10 mouse cellular contexts compared by ENCODE assay signal in the genomic region with DNA sequence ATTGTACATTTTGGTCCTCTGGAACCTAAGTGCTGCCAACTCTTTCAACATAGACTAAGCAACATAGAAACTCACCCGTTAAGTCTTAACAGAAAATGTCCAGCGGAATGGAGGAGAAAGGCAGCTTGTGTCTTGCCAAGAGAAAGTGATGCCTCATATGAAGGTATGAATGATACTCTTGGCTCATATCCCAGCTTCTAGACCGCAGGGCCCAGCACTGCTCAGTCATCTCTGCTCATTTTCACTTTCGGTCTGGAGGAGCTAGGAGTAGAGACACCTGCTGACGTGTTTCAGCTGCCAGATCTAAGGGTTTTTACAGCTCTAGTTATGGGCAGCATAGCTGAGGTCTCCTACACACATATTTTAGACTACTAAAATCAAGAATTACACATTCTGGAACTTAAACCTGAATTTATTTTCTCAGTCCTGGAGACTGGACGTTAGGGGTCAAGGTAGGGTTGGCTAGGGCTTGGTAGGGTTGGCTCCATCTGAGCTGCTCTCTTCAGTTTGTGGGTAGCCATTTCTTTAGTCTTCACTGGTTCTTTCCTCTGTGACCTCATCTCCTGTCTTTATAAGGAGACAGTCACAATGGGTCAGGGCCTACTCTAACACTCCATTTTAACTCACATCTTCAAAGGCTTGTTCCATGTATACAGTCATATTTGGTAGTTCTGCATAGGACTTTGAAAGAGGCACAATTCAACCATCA.
DNase-seq lines count a peak whose midpoint lies in the region; ATAC-seq and TF ChIP-seq lines count a peak whose summit lies in the region.
"Had no signal": no experiment of that assay in that cellular context is flagged by ENCODE, and none has a peak within 500 bp of the region (broad histone marks: within the 10 kb centered on the region; RNA-seq: fewer than 3 reads in every experiment).

No protein-coding gene starts in this region.

- intact Hi-C loops in gastrocnemius, adult 2 months (cut with DNase I), result loop anchor here (10.0 kb wide), 1 partner anchor 165 kb away; no protein-coding TSS in a partner anchor
- intact Hi-C loops in gastrocnemius, postnatal 36 days (cut with DNase I), result loop anchor here (10.0 kb wide), 2 partner anchors 165 to 325 kb away; no protein-coding TSS in a partner anchor

- peak; percentile 95 for ATAC-seq in megakaryocyte-erythroid progenitor cell, adult 5-6 weeks (replicated peaks; ENCODE audit: low FRiP score, low TSS enrichment, poor library complexity, severe bottlenecking)

- TF ChIP-seq CTCF in gastrocnemius, adult 2 months (IDR thresholded peaks at IDR 0.05), result no peak; the same call in 1 of the 2 replicates

- DNase-seq in gastrocnemius, adult 2 months, result peak; percentile 36
- no peak for DNase-seq in gastrocnemius, postnatal 36 days
- DNase-seq in 3T3-L1 (ENCODE audit: low read depth, low spot score), result peak; percentile 50
- DNase-seq in adrenal gland, postnatal 14 days, result peak; percentile 63
- no peak for DNase-seq in layer of hippocampus, postnatal 25 days (ENCODE audit: extremely low spot score in 1 of 2, low spot score in 1 of 2)
- no peak for DNase-seq in heart, adult 8-10 months (ENCODE audit: low spot score)
- DNase-seq in ovary, adult 18-20 months (ENCODE audit: low spot score), result no peak

- H3K4me3 ChIP-seq in gastrocnemius, adult 2 months, result peak overlapping the region; percentile 46
- H3K4me3 ChIP-seq: heart, embryonic 13.5 days; limb, embryonic 12.5 days had no signal

- peak overlapping the region; percentile 61 for H3K27ac ChIP-seq in gastrocnemius, adult 2 months
- H3K27ac ChIP-seq: heart, embryonic 13.5 days; limb, embryonic 12.5 days had no signal

Comparison
In these comparisons a context has a peak if more than half of its experiments do, and no peak if none do; other contexts are left out.
1. DNase-seq: peak in gastrocnemius, adult 2 months (single experiment), 3T3-L1 (single experiment) and adrenal gland, postnatal 14 days (single experiment); none in gastrocnemius, postnatal 36 days (0 of 2), layer of hippocampus, postnatal 25 days (0 of 2), heart, adult 8-10 months (single experiment) and ovary, adult 18-20 months (single experiment).